Mouse (Mus musculus) gastrocnemius, postnatal 14 days (tissue): ENCODE data around the gene Fam117b. TPM values are rescaled to one million over a fixed set of nuclear protein-coding genes. Genes with fewer than 3 reads are reported as not detected.

Experiments
- DNase-seq: peaks from one replicate; pipeline ENCODE4 v3.0.0; 2021; ENCODE audit warnings: mixed read lengths
- intact Hi-C: fragments of 180-260 bp; cut with DNase I; formaldehyde crosslinking; loops from one replicate; pipeline ENCODE4 v1.15.1; 2025; ENCODE audit warnings: low total_unique reads
- total RNA-seq, 2 experiments: library from RNA; stranded (reverse); gene quantifications; 2 replicates each; pipeline ENCODE4 v1.2.3; 2021

Gene Fam117b
- total RNA-seq, 2 experiments from 2014 or later: 6.2 to 12.5 TPM

DNA sequence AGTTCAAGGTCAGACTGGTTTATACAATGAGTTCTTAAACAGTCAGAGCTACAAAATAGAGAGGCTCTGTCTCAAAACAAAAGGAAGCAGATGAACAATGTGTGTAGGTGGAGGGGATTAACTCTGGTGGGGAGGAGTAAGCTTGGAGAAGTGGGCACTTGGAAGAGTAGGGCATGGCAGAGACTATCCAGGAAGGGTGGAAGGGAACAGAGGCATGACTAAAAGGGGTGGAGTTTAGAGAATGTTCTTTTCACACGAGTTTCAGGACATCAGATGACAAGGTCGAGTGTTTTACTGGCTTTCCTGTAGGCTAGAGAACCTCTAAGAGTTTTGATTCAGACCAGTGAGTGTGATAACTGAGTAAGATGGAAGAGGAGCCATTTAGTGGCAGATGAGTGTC lies 5.1 kb upstream of the Fam117b start:
- intact Hi-C loops: no loop called here
- no peak for DNase-seq

DNA sequence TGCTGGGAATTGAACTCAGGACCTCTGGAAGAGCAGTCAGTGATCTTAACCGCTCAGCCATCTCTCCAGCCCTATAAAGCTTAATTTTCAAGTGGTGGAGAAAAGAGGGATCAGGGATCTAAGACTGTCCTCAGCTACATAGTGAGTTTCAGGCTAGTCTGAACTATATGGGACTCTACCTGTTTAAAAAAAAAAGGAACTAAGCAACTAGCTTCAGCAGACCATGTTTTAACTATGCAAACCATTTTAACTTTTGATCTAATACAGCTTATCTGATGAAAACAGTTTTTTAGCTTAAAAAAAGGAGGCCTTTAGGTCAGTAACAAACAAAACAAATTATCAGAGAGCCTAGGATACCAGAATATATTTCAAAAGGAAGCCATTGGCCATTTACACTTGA lies 1.9 kb upstream of the Fam117b start:
- intact Hi-C loops: no loop called here
- no peak for DNase-seq

DNA sequence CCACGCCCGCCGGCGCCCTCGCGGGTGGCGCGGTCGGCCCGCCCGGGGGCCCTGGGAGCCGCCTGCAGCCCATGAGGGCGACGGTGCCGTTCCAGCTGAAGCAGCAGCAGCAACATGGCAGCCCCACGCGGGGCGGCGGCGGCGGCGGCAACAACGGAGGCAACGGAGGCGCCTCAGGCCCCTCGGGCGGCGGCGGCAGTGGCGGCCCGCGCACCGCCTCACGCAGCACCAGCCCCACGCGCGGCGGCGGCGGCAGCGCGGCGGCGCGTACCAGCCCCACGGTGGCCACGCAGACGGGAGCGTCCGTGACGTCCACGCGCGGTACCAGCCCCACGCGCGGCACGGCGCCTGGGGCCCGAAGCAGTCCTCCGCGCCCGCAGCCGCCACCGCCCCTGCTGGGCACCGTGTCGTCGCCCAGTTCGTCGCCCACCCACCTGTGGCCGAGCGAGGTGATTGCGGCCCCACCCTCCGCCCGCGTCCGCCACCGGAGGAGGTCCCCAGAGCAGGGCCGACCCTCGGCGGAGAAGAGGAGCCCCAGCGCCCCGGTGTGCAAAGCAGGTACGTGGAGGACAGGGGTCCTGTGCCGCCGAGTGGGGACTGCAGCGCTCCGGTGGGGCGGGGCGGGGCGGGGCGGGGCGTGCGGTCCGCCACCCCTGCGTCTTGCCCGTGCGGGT lies 526 bp downstream of the Fam117b start:
- intact Hi-C loops: no loop called here

DNA sequence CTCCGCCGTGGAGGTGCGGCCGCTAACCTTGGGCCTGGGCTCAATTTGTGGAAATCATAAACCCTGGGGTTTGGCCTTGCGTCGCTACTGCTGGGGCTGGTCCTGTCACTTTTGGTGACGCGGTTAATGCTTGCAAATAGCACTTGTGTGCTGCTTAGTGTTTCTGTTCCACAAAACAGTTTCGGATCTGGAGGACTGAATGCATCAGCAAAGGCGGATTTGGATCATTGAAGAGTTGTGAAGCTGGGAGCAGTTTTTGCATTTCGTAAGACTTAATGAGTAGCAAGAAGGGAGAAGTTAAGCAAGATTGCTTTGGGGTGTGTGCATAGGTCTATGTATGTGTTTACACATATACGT lies 1.0 kb downstream of the Fam117b start:
- intact Hi-C loops: no loop called here
- no peak for DNase-seq

More for the DNA sequence above, 526 bp downstream of the Fam117b start:
- DNase-seq: peak; percentile 37

DNA sequence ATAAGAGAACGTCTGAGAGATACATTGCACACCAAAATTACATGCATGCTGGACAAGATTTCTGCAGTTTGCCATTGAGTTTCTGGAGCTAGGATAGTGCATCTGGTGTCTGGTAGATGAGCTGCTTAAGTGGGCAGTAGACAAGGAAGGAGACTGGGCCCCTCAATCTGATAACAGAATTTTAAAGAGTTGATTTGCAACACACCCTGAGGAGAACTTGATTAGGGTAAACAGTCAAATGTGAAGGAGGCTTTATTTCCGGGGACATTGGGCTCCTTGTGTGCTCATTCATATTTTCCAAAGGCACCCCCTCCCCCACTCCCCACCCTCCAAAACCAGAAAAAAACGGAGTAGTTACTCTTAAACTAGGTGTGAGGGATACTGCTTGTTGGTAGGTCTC lies 2.0 kb downstream of the Fam117b start:
- intact Hi-C loops: no loop called here
- DNase-seq: no peak

DNA sequence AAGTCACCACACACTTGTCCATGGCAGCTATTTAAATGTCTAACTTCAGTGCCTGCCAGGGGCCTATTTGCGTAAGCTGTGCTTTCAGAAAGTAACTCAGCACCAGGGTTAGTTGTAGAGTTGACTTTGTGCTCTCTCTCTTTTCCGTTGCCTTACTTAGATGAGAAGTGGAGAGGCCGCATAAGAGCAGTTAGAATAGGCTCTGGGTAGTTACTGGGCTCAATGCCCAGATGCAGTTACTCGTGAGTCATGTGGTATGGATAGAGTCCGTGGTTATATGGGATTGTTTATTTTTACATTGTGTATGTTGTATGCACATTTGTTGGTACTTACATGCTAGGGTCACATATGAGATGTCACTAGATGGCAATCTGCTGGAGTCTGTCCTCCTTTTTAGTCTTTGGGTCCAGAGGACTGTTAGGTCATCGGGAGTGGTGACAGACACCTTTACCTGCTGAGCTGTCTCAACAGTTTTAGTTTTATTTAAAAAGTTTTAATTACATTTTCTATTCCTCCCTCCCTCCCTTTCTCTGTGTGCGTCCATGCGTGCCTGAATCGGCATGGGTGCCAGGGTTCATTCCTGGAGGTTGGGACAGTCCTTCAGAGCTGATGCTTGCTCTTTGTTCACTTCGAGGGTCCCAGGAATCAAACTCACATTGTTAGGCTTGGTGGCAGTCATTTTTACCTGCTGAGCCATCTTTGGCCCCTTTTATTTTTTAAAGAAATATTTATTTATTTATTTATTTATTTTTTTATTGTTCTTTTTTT lies 3.2 kb downstream of the Fam117b start:
- no peak for DNase-seq
- intact Hi-C loops: no loop called here

DNA sequence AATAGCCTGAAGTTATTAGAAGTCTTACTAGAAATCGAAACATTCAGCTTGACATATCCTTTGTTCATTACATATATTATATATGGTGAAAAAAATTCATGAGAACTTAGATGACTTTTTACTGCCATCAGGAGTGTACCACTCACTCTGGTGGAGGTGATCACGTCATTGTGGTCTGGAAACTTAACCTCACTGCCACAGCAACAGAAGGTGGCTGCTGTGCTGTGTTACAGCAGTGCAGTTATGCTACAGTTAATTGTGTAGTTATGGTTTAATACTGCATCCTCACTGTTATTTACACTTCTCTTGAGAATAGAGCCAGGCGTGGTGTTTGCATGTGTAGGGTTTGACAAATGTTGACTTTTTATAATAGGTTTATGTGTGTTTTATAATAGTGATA lies 4.6 kb downstream of the Fam117b start:
- intact Hi-C loops: no loop called here
- no peak for DNase-seq

DNA sequence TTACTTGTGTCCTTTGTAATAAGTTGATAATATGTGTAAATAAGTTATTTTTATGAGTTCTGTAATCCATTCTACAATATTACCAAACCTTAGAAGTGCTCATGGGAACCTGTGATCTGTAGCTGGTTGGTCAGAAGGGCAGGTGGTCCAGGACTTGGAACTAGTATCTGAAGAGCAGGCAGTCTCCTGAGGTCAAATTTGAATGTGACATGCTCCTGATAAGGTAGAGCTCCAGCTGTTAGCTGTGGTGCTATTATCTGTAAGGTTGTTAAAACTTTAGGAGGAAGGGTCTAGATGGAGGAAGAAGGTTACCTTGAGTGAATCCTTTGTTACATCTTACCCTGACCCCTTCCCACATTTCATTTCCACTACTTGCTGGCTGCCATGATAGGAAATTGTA lies 5.3 kb downstream of the Fam117b start:
- DNase-seq: no peak
- intact Hi-C loops: no loop called here

DNA sequence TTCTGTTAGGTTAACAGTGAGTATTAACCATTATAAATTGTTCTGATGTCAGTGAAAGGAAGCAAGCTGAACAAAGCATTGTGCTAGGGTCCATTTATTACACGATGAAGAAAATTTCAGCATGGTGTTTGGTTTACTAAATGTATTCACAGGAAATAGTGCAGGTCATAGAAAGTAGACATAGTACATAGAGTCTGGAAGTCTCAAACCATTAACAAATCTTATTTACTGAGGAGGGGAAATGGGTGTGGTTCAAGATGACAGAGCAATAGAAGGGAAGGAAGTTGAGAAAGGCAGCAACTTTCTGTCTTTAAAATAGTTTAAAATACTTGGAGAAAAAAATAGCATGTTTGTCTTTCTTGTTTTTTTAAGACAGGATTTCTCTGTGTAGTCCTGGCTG lies 10.4 kb downstream of the Fam117b start:
- intact Hi-C loops: no loop called here
- DNase-seq: no peak

DNA sequence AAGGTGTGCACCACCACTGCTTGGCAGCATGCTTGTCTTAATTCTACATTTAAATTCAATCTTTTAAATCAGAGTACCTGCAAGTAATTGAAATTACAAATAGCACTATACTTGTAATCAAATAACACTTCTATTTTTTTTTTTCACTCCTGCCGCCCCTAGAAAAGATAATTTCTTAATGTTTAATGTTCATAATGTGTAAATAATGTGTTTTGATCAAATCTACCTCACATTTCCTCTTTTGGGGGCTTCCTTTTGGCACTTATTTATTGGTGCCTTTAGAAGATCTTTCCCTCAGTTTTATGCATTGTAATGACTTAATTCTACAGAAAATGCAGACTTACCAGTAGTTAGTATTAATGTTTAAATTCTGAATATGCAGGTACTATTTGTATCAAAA lies 10.9 kb downstream of the Fam117b start:
- intact Hi-C loops: no loop called here

DNA sequence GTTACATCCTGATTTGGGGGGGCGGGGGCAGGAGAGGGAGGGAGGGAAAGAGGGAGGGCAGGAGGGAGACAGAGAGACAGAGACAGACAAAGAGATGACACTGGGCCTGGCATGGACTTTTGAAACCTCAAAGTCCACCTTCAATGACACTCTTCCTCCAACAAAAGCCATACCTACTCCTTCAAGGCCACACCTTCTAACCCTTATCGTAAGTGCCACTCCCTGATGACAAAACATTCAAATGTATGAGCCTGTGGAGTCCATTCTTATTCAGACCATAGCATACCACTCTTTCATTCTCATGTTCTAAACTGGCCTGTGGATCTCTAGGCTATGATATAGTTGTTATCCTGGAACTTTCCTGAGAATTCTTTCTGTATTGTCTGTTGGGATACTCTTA lies 11.6 kb downstream of the Fam117b start:
- no peak for DNase-seq
- intact Hi-C loops: no loop called here

More for the DNA sequence above, 10.9 kb downstream of the Fam117b start:
- no peak for DNase-seq

DNA sequence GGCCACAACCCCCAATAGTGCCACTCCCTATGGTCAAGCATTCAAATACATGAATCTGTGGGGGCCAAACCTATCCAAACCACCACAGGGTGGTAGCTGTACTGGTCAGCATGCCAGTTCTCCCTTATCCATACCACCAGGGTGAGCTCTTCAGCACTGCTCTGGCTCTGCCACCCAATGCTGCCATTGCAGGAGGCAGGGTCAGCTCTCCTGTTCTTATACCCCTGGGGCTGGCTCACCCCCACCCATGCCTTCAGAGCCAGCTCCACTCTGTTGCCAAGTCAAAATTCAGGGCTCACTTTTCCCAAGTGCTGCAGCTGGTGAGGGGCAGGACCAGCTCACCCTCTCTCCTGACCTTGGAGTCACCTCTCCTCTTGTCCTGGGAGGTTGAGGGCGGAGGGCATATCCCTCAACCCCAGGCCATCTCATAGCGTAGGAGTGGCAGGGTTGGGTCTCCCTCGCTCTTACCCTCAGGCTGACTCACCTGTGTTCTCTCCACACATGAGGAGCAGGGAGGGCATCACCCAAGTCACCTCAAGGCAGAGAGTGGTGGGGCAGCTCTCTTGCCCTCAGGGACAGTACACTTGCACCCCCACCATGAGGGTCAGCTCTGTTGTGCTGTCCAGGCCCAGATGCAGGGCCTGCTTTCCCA lies 13.3 kb downstream of the Fam117b start:
- no peak for DNase-seq
- intact Hi-C loops: no loop called here

DNA sequence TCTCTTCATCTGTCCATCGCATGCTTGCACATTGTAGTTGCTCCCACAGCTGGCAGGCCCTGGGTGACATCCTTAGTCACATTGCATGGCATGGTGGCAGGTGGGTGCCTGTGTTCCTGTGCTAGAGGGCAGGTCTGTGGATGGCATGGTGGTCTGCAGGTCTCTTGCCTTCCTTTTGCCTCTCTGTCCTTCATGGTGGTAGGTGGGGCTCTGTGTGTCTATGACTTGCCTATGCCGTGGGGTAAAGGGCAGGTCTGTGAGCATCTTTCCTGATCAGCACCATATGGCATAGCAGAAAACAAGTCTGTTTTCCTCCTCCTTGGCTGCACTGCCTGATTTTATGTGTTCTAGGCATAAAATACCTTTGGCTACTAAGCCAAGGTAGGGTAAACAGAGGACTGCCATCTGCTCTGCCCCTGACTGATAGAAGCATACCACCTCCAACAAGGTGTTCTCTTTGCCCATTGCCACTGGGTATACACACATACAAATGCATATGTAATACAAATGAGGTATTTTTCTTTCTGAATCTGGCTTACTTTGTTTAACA lies 14.4 kb downstream of the Fam117b start:
- intact Hi-C loops: no loop called here

DNA sequence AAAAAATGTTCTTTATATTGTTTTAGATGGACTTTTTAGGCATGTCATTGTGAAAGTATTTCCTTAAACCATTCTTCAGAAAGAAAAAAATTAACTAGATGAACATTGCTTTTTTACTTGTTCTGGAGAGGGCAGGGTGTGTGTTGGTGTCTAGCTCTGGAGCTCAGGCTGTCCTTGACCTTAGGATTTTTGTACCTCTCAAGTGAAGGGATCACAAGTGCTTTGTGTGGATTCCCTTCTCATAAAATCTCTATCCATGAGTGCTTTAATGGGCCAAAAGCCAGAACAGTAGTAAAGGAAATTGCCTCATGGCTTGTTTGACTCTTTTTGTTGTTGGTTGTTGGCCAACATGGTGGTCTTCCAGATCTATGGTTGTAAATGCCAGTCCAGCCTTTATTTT lies 18.1 kb downstream of the Fam117b start:
- intact Hi-C loops: no loop called here
- DNase-seq: no peak

More for the DNA sequence above, 14.4 kb downstream of the Fam117b start:
- DNase-seq: no peak

DNA sequence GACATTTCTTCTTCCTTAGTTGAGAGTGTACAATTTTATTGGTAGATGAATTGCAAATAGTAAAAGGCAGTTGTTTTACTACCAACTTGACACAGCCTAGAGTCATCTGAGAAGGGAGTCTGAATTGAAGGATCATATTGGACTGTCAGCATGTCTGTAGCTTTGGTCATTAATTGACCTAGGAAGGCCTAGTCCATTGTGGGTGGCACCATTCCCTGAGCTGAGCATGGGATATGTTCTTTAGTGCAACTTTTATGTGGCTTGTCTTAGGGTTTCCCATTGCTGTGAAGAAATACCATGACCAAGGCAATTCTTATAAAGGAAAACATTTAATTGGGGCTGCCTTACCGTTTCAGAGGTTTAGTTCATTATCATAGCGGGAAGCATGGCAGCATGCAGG lies 20.2 kb downstream of the Fam117b start:
- no peak for DNase-seq
- intact Hi-C loops: no loop called here

DNA sequence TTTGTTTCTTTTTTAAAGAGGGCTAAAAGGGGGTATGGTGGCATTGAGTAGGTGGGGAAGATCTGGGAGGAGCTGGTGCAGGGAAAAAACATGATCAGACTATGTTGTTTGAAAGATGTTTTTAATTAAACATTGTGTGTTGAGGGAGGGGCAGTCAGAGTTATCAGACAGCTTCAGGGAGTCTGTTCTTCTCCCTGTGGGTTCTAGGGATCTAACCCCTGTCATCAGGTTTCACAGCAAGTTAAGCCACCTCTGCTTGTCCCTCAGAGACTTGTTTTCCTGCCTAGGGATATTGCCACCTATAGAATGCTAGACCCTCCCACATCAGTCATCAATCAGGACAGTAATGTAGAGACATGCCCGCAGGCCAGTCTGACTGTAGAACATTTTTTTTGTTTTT lies 28.3 kb downstream of the Fam117b start:
- intact Hi-C loops: no loop called here
- DNase-seq: no peak

DNA sequence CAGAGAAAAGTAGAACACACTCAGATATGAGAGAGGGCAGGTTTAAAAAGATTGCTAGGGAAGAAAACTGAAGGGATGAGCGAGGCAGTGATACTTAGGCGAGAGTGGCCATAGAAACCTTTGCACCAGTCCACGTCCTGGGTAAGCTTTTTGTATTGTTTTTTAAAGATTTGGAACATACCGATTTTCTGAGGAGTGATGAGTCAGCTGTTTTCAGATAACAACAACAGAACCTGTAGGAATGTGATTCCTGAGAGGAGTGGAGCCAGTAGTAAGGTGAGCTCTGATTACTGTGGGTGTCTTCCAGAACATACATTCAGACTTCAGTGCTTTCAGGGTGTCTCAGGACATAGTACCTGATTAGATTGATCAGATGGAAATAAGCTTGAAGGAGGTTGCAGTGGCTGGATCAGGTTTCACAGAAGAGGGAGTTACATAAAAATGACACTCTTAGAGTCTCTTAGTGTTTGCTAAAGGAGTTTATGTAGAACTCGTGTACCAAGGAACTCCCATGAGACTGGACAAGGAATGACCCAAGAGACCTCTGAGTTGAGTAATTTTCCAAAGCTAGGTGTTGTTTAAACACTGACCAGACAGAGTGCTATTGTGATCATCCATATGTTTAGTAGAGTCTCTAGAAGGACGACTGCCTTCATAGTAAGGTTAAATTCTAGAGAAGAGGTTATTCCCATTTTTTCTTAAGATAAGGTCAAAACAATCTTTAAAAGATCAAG lies 29.4 kb downstream of the Fam117b start:
- DNase-seq: no peak
- intact Hi-C loops: no loop called here

DNA sequence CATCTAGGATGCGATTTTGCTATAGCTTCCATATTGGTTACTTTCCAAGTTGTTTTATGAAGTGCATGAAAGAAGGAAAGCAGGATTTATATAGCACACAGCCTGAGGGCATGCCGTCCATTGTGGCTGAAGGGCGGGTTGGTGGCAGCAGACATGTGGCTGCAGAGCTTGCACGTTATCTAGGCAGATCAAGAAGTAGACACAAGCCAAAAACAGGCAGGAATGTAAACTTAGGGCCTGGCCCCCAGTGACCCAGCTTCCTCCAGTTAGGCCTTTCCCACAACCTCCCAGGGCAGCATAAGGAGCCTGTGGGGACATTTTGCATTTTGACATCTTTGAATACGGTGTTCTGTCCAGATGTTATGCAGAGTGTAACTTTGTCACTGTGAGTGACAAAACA lies 31.0 kb downstream of the Fam117b start:
- intact Hi-C loops: no loop called here
- no peak for DNase-seq

DNA sequence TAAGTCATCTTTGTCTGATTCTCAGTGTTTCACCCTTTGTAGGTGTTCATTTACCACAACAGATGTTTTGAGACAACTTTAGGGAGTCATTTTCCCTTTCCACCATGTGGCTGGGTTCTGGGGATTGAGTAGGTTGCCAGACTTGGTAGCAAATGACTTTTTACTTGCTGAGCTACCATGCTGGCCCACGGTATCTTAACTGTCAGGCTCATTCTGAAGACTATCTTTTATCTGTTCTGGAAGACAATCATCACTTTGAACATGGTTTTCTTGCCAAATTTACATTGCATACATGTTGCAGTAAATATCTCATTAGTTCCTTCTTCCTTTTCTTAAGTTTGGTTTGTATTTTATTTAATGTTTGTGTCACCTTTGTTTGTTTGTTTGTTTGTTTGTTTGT lies 33.2 kb downstream of the Fam117b start:
- no peak for DNase-seq
- intact Hi-C loops: no loop called here

DNA sequence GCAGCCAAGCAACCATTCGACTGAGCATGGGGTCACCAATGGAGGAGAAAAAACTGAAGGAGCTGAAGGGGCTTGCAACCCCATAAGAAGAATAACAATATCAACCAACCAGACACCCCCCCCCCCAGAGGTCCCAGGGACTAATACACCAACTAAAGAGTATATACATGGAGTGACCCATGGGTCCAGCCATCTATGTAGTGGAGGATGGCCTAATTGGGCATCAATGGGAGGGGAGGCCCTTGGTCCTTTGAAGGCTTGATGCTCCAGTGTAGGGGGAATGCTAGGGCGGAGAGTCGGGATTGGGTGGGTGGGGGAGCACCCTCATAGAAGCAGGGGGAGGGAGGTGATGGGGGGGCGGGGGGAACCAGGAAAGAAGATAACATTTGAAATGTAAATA lies 34.7 kb downstream of the Fam117b start:
- intact Hi-C loops: no loop called here
- no peak for DNase-seq
